Mouse (Mus musculus): ENCODE results near the gene Tmem196. TPM values are rescaled to one million over a fixed set of nuclear protein-coding genes. Genes with fewer than 3 reads are reported as not detected.
A peak's percentile ranks its signal among the peaks of the same experiment; 100 is the strongest.
"Not testable (repeated sequence)": the region's sequence is repeated elsewhere in the genome, so short reads cannot be mapped to it uniquely, and the experiment has no call there.

Tmem196 gene
- total RNA-seq (2021): under 1 TPM; 0.74 to 0.84 TPM

GRCm38 (mm10) chr12:119945589-119946310, at the start of gene Tmem196:
Gene Tmem196, plus strand, starts transcription at chr12:119945822.
- intact Hi-C loops (cut with DNase I): no loop called here
- DNase-seq: peak; percentile 19 to 27

GRCm38 (mm10) chr12:119946311-119946692, 680 bp downstream of the Tmem196 start:
- intact Hi-C loops (cut with DNase I): no loop called here

GRCm38 (mm10) chr12:119957041-119957440, 11.4 kb downstream of the Tmem196 start:
- no peak for DNase-seq
- intact Hi-C loops (cut with DNase I): no loop called here

More at GRCm38 (mm10) chr12:119946311-119946692, 680 bp downstream of the Tmem196 start:
- DNase-seq: peak in 1 of 2 experiments; percentile 3

GRCm38 (mm10) chr12:119960730-119961129, 15.1 kb downstream of the Tmem196 start:
- DNase-seq: peak; percentile 80 to 84
- intact Hi-C loops (cut with DNase I): no loop called here

GRCm38 (mm10) chr12:119965373-119965772, 19.8 kb downstream of the Tmem196 start:
- intact Hi-C loops (cut with DNase I): no loop called here
- DNase-seq: no peak

- intact Hi-C loops (cut with DNase I): no loop called here
- DNase-seq: no peak
These were observed 24.4 kb downstream of the Tmem196 start for GRCm38 (mm10) chr12:119970068-119970467.

- peak; percentile 36 to 71 for DNase-seq
- intact Hi-C loops (cut with DNase I): loop anchor here (1.0 to 5.0 kb wide), 4 partner anchors 174 to 1054 kb away; no protein-coding TSS in a partner anchor
These were observed 36.1 kb downstream of the Tmem196 start for GRCm38 (mm10) chr12:119981731-119982130.

GRCm38 (mm10) chr12:119998267-119998666, 52.6 kb downstream of the Tmem196 start:
- intact Hi-C loops (cut with DNase I): no loop called here
- no peak for DNase-seq

- DNase-seq: no peak
- intact Hi-C loops (cut with DNase I): no loop called here
These were observed 58.7 kb downstream of the Tmem196 start for GRCm38 (mm10) chr12:120004280-120004679.

- DNase-seq: no peak
- intact Hi-C loops (cut with DNase I): no loop called here
These were observed 69.1 kb downstream of the Tmem196 start for GRCm38 (mm10) chr12:120014768-120015167.

GRCm38 (mm10) chr12:120015201-120015600, 69.6 kb downstream of the Tmem196 start:
- intact Hi-C loops (cut with DNase I): no loop called here
- DNase-seq: no peak

GRCm38 (mm10) chr12:120028089-120028959, 82.7 kb downstream of the Tmem196 start:
- intact Hi-C loops (cut with DNase I): not testable (repeated sequence)
- peak; percentile 90 to 92 for DNase-seq
